Mouse (Mus musculus) small intestine, adult 2 months (tissue): ENCODE measurements around the gene Cmtm7.

Experiments
- CTCF ChIP-seq: fragments of 200-500 bp; IDR thresholded peaks from 2 replicates; pipeline ENCODE4 v1.5.1; 2012; ENCODE audit warnings: low read depth, mild to moderate bottlenecking, control low read depth, inconsistent platforms, low read length, moderate library complexity, mixed read lengths; ENCODE audit not compliant: insufficient replicate concordance, insufficient read length; ENCODE audit errors: extremely low read depth
- POLR2A ChIP-seq: fragments of 200-500 bp; IDR thresholded peaks from 2 replicates; pipeline ENCODE4 v1.6.1; 2012; ENCODE audit warnings: low read depth, mild to moderate bottlenecking, control low read depth, inconsistent platforms, low read length, moderate library complexity

DNA sequence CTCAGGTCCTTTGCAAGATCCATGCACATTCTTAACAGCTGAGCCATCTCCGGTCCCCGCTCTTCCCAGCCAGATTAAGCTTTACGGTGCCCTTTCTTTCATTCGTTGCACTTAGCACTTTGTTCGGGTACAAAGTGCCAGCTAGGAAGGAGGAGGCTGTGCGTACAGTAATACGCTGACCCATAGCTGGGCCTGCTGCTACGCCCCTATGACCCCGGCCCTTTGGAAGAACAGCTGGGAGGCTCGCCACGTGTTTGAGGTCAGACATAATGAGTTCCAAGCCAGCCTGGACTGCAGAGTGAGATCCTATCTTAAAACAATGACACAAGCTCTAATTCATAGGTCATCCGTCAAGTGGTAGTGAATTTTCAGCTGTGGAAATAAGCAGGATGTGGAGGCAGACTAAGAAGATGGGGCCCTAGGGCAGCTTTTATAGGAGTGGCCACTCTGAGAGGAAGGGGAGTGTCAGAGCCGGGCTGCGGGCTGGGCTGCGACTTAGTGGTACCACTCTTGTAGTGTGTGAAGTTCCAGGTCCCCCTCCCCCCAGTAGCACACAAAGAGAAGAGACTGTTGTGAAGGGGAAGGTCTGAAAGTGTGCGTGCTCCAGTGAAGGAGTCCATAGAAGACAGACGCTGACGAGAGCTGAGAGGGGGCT lies 64.9 kb downstream of the Cmtm7 start:
- TF ChIP-seq CTCF (no peak), POLR2A (no peak)
